Mouse (Mus musculus) lung, postnatal 0 days (tissue): ENCODE measurements around the gene Hmcn2. TPM values are rescaled to one million over a fixed set of nuclear protein-coding genes. Genes with fewer than 3 reads are reported as not detected.

Experiments used
- ATAC-seq: fragments of 200-750 bp; cut with Nextera tagmentation; 2 replicates; pipeline ENCODE4 v1.8.0; 2017; ENCODE audit warnings: moderate library complexity
- DNase-seq: peaks from one replicate; pipeline ENCODE4 v3.0.0-alpha.2; 2016; ENCODE audit warnings: low spot score
- H3K27ac ChIP-seq: fragments of 300-500 bp; sonication (generic); 2 replicates; pipeline ENCODE4 v1.5.1; 2014; ENCODE audit warnings: antibody characterized with exemption, mild to moderate bottlenecking, low read length, mixed read lengths
- H3K27me3 ChIP-seq: fragments of 300-500 bp; sonication (generic); replicated peaks from 2 replicates; pipeline ENCODE4 v1.6.1; 2014; ENCODE audit warnings: low read length, mixed read lengths; ENCODE audit not compliant: insufficient read depth
- H3K36me3 ChIP-seq: fragments of 300-500 bp; sonication (generic); 2 replicates; pipeline ENCODE4 v1.6.1; 2014; ENCODE audit warnings: low read length, mixed read lengths; ENCODE audit not compliant: insufficient read depth
- H3K4me1 ChIP-seq: fragments of 300-500 bp; sonication (generic); 2 replicates; pipeline ENCODE4 v1.6.1; 2014; ENCODE audit warnings: antibody characterized with exemption, low read depth, low read length, mixed read lengths; ENCODE audit not compliant: insufficient read depth
- H3K4me2 ChIP-seq: fragments of 300-500 bp; sonication (generic); replicated peaks from 2 replicates; pipeline ENCODE4 v1.6.1; 2014; ENCODE audit warnings: low read depth, mild to moderate bottlenecking, low read length, moderate library complexity, mixed read lengths
- H3K4me3 ChIP-seq: fragments of 300-500 bp; sonication (generic); 2 replicates; pipeline ENCODE4 v1.5.1; 2014; ENCODE audit warnings: low read depth, low read length
- H3K9ac ChIP-seq: fragments of 300-500 bp; sonication (generic); replicated peaks from 2 replicates; pipeline ENCODE4 v1.6.1; 2014; ENCODE audit warnings: low read depth, mild to moderate bottlenecking
- H3K9me3 ChIP-seq: fragments of 300-500 bp; sonication (generic); 2 replicates; pipeline ENCODE4 v1.6.1; 2016; ENCODE audit warnings: low read length, mixed read lengths
- CTCF ChIP-seq: IDR thresholded peaks from 2 replicates; pipeline ENCODE4 v1.5.1; 2016; ENCODE audit warnings: antibody characterized with exemption, mild to moderate bottlenecking
- EP300 ChIP-seq: IDR thresholded peaks from 2 replicates; pipeline ENCODE4 v1.6.1; 2016; ENCODE audit warnings: antibody characterized with exemption, mild to moderate bottlenecking, control low read depth
- WGBS: fragments of 180-500 bp; shearing (Covaris S2); extraction: QIAGEN DNeasy Blood & Tissue Kit; methylation state at CpG from one replicate; pipeline ENCODE4 v1.1.7; 2014; 5-methylcytosine and 5-hydroxymethylcytosine counted together
- polyA plus RNA-seq: library from polyadenylated mRNA; unstranded; fragments of >200 nt; fragmentation: Nextera tagmentation; extraction: Ambion mirVana; gene quantifications from 2 replicates; pipeline ENCODE4 v1.2.1, GENCODE M21; 2015

The Hmcn2 gene
- polyA plus RNA-seq, 1 experiment from 2014 or later: 1.1 TPM

GRCm38 (mm10) chr2:31467457-31467856 is 153.2 kb downstream of the Hmcn2 start:
- no peak overlapping the region for H3K27ac ChIP-seq
- no peak for DNase-seq
- no peaks in the 10 kb centered on the region for H3K36me3 ChIP-seq
- H3K9me3 ChIP-seq: no peaks in the 10 kb centered on the region
- WGBS: 76% methylated on average over 1 of the region's 1 CpGs
- H3K27me3 ChIP-seq: no peaks in the 10 kb centered on the region
- no peak for TF ChIP-seq CTCF
- no peak for TF ChIP-seq EP300
- H3K4me1 ChIP-seq: no peaks in the 10 kb centered on the region; the same call in 1 of the 2 replicates
- H3K4me2 ChIP-seq: no peak overlapping the region
- H3K4me3 ChIP-seq: no peak overlapping the region
- no peak overlapping the region for H3K9ac ChIP-seq
- ATAC-seq: no peak

- Histone ChIP-seq H3K36me3 (no peaks in the 10 kb centered on the region), H3K9me3 (no peaks in the 10 kb centered on the region), H3K9ac (no peak overlapping the region), H3K4me2 (no peak overlapping the region), H3K27ac (no peak overlapping the region), H3K4me3 (no peak overlapping the region), H3K27me3 (no peaks in the 10 kb centered on the region), H3K4me1 (no peaks in the 10 kb centered on the region; the same call in 1 of the 2 replicates)
- ATAC-seq (no peak), DNase-seq (no peak)
- WGBS: 84% methylated on average over 7 of the region's 7 CpGs
- TF ChIP-seq EP300 (no peak), CTCF (no peak)
Measured at GRCm38 (mm10) chr2:31468857-31469256, 154.6 kb downstream of the Hmcn2 start.

GRCm38 (mm10) chr2:31469480-31469879 is 155.3 kb downstream of the Hmcn2 start:
- WGBS: 38% methylated on average over 7 of the region's 7 CpGs
- no peaks in the 10 kb centered on the region for H3K36me3 ChIP-seq
- no peak overlapping the region for H3K9ac ChIP-seq
- no peaks in the 10 kb centered on the region for H3K9me3 ChIP-seq
- DNase-seq: no peak
- H3K4me3 ChIP-seq: peak overlapping the region; percentile 50
- no peak for TF ChIP-seq CTCF
- TF ChIP-seq EP300: no peak
- H3K27ac ChIP-seq: no peak overlapping the region
- H3K4me1 ChIP-seq: no peaks in the 10 kb centered on the region; the same call in 1 of the 2 replicates
- H3K27me3 ChIP-seq: no peaks in the 10 kb centered on the region
- no peak for ATAC-seq
- H3K4me2 ChIP-seq: peak overlapping the region; percentile 88

- DNase-seq: peak; percentile 93
- TF ChIP-seq CTCF: peak; percentile 63
- TF ChIP-seq EP300: no peak
- under 1% methylated on average over 37 of the region's 49 CpGs for WGBS
Measured at GRCm38 (mm10) chr2:31469931-31470682, 155.9 kb downstream of the Hmcn2 start, which contains the start of gene Ass1. Gene Ass1, plus strand, starts transcription at chr2:31470207.

GRCm38 (mm10) chr2:31470683-31471385 is 156.6 kb downstream of the Hmcn2 start:
- TF ChIP-seq EP300 (no peak), CTCF (no peak)
- WGBS: 5% methylated on average over 17 of the region's 19 CpGs
- H3K27ac ChIP-seq: peak overlapping the region; percentile 76
- H3K9me3 ChIP-seq: no peaks in the 10 kb centered on the region
- no peaks in the 10 kb centered on the region; the same call in 1 of the 2 replicates for H3K4me1 ChIP-seq
- H3K4me2 ChIP-seq: peak overlapping the region; percentile 88
- no peaks in the 10 kb centered on the region for H3K27me3 ChIP-seq
- DNase-seq (peak; percentile 67), ATAC-seq (peak; percentile 70)
- H3K4me3 ChIP-seq: peak overlapping the region; percentile 50
- H3K9ac ChIP-seq: peak overlapping the region; percentile 52
- H3K36me3 ChIP-seq: no peaks in the 10 kb centered on the region

More at GRCm38 (mm10) chr2:31469931-31470682, 155.9 kb downstream of the Hmcn2 start, which contains the start of gene Ass1:
- Histone ChIP-seq H3K9me3 (no peaks in the 10 kb centered on the region), H3K4me3 (peak within 1 kb of the TSS; percentile 50), H3K27me3 (no peaks in the 10 kb centered on the region), H3K4me1 (no peaks in the 10 kb centered on the region; the same call in 1 of the 2 replicates), H3K4me2 (peak within 1 kb of the TSS; percentile 88), H3K27ac (peak within 1 kb of the TSS; percentile 76), H3K9ac (peak within 1 kb of the TSS; percentile 52), H3K36me3 (no peaks in the 10 kb centered on the region)
- peak; percentile 94 for ATAC-seq

GRCm38 (mm10) chr2:31471611-31472010 is 157.4 kb downstream of the Hmcn2 start:
- TF ChIP-seq CTCF (no peak), EP300 (no peak)
- Histone ChIP-seq H3K27me3 (no peaks in the 10 kb centered on the region), H3K9ac (no peak overlapping the region), H3K4me2 (peak overlapping the region; percentile 88; the same call in 1 of the 2 replicates), H3K27ac (no peak overlapping the region), H3K9me3 (no peaks in the 10 kb centered on the region), H3K4me3 (no peak overlapping the region), H3K36me3 (no peaks in the 10 kb centered on the region), H3K4me1 (no peaks in the 10 kb centered on the region; the same call in 1 of the 2 replicates)
- no peak for ATAC-seq
- WGBS: 59% methylated on average over 6 of the region's 6 CpGs
- DNase-seq: no peak
